Mouse (Mus musculus) midbrain, embryonic 14.5 days (tissue): Measurements from ENCODE around the gene Pex14. TPM values are rescaled to one million over a fixed set of nuclear protein-coding genes. Genes with fewer than 3 reads are reported as not detected.

Experiments used
- ATAC-seq: fragments of 200-750 bp; cut with Nextera tagmentation; 2 replicates; pipeline ENCODE4 v1.8.0; 2017; ENCODE audit warnings: moderate number of reproducible peaks, moderate library complexity; ENCODE audit not compliant: low FRiP score, low TSS enrichment
- DNase-seq: peaks from one replicate; pipeline ENCODE4 v3.0.0-alpha.2; 2015
- H3K27ac ChIP-seq: fragments of 300-500 bp; sonication (generic); replicated peaks from 2 replicates; pipeline ENCODE4 v1.5.1; 2014; ENCODE audit warnings: mild to moderate bottlenecking, low read depth, low read length, moderate library complexity
- H3K27me3 ChIP-seq: fragments of 300-500 bp; sonication (generic); 2 replicates; pipeline ENCODE4 v1.6.1; 2014; ENCODE audit warnings: low read length, control low read depth, mixed read lengths; ENCODE audit not compliant: control insufficient read depth, insufficient read depth
- H3K36me3 ChIP-seq: fragments of 300-500 bp; sonication (generic); 2 replicates; pipeline ENCODE4 v1.6.1; 2014; ENCODE audit warnings: low read length, control low read depth; ENCODE audit not compliant: control insufficient read depth, insufficient read depth
- H3K4me1 ChIP-seq: fragments of 300-500 bp; sonication (generic); 2 replicates; pipeline ENCODE4 v1.6.1; 2014; ENCODE audit warnings: mild to moderate bottlenecking, antibody characterized with exemption, low read length, control low read depth; ENCODE audit not compliant: control insufficient read depth, insufficient read depth
- H3K4me2 ChIP-seq: fragments of 300-500 bp; sonication (generic); 2 replicates; pipeline ENCODE4 v1.6.1; 2014; ENCODE audit warnings: mild to moderate bottlenecking, low read length, moderate library complexity
- H3K4me3 ChIP-seq: fragments of 300-500 bp; sonication (generic); replicated peaks from 2 replicates; pipeline ENCODE4 v1.5.1; 2014; ENCODE audit warnings: low read depth, low read length
- H3K9ac ChIP-seq: fragments of 300-500 bp; sonication (generic); replicated peaks from 2 replicates; pipeline ENCODE4 v1.6.1; 2014; ENCODE audit warnings: mild to moderate bottlenecking, low read length, moderate library complexity
- H3K9me3 ChIP-seq: fragments of 300-500 bp; sonication (generic); 2 replicates; pipeline ENCODE4 v1.6.1; 2016; ENCODE audit warnings: low read length, control low read depth, mixed read lengths; ENCODE audit not compliant: control insufficient read depth
- WGBS: fragments of 180-500 bp; shearing (Covaris S2); extraction: QIAGEN DNeasy Blood & Tissue Kit; methylation state at CpG from one replicate; pipeline ENCODE4 v1.1.7; 2014; 5-methylcytosine and 5-hydroxymethylcytosine counted together
- polyA plus RNA-seq: library from polyadenylated mRNA; unstranded; fragments of >200 nt; fragmentation: Nextera tagmentation; extraction: Ambion mirVana; gene quantifications from 2 replicates; pipeline ENCODE4 v1.2.1, GENCODE M21; 2014

Pex14 gene
- polyA plus RNA-seq, 1 experiment from 2014 or later: 47.3 TPM

DNA sequence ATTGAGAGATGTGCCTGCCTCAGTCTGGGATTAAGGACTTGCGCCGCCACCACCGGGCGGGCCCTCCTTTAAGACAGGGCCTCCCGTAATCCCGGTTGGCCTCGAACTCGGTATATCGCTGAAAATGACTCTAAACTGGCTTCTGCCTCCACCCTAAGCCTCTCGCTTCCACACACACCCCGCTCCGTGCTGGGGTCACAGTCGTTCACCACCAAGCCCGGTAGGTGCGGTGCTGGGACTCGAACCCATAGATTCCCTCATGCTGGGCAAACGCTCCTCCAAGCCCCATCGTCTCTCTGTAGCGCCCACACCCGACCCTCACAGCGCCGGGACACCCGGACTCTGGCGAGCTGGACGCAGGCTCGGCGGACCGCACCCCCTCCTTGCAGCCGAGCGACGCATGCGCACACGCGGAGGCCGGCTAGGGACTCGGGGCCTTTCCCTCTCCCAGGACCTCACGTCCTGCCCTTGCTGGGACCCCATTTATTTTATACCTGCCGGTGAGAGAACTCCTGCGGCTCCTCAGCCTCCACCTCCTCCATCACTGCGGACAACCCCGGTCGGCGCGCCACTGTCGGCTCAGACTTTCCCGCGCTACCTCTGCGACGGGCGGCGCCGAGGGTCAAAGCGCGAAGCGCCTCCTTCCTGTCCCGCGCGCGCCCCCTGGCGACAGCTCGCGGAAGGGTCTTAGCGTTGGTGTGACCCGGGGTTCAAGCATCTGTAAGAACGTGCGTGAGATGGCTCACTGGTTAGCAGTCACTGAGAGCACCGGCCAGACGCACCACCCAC, 37.5 kb upstream of the Pex14 start, which contains the start of gene Cenps:
Cenps (minus strand) TSS at position 648 of the 789 bp plus-strand sequence.
- H3K4me2 ChIP-seq: peak within 1 kb of the TSS; percentile 66
- ATAC-seq (peak; percentile 90), DNase-seq (peak; percentile 97)
- no peaks in the 10 kb centered on the region for H3K9me3 ChIP-seq
- under 1% methylated on average over 68 of the region's 68 CpGs for WGBS
- no peaks in the 10 kb centered on the region for H3K4me1 ChIP-seq
- peak within 1 kb of the TSS; percentile 65 for H3K9ac ChIP-seq
- peak within 1 kb of the TSS; percentile 67 for H3K27ac ChIP-seq
- peak within 1 kb of the TSS; percentile 45 for H3K4me3 ChIP-seq
- H3K27me3 ChIP-seq: no peaks in the 10 kb centered on the region
- H3K36me3 ChIP-seq: no peaks in the 10 kb centered on the region

DNA sequence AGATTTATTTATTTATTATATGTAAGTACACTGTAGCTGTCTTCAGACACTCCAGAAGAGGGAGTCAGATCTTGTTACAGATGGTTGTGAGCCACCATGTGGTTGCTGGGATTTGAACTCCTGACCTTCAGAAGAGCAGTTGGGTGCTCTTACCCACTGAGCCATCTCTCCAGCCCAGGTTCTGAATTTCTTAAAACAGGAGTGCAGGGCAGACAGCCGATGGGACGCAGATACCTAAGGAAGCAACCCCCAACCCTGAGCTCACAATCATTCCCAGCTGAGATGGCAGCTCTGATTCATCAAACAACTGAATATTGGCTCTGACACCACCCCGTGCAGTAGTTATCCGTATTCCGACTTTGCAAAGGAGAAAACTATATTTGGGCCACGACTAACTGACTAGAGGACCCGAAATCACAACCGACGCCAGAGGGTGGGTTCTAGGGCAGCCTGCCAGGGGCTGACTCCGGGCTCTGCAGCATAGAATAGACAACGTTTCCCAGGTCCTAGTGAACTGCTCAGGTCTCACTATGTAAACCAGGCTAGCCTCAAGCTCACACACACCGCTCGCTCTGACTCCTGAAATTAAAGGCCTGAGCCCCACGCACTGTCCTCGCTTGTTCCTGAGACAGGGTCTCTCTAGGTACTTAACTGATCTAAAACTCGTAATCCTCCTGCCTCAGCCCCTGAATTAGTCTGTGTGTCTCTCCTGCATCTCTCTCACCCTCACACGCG, 36.6 kb upstream of the Pex14 start:
- WGBS: 69% methylated on average over 18 of the region's 18 CpGs
- Histone ChIP-seq H3K4me1 (no peaks in the 10 kb centered on the region), H3K36me3 (0 out of 2 replicates have a peak, but pooled peaks cover 3% of the 10 kb centered on the region), H3K9me3 (no peaks in the 10 kb centered on the region), H3K9ac (peak overlapping the region; percentile 65; the same call in 1 of the 2 replicates), H3K27ac (no peak overlapping the region), H3K4me2 (peak overlapping the region; percentile 66), H3K27me3 (no peaks in the 10 kb centered on the region), H3K4me3 (peak overlapping the region; percentile 45)
- ATAC-seq (no peak), DNase-seq (no peak)

DNA sequence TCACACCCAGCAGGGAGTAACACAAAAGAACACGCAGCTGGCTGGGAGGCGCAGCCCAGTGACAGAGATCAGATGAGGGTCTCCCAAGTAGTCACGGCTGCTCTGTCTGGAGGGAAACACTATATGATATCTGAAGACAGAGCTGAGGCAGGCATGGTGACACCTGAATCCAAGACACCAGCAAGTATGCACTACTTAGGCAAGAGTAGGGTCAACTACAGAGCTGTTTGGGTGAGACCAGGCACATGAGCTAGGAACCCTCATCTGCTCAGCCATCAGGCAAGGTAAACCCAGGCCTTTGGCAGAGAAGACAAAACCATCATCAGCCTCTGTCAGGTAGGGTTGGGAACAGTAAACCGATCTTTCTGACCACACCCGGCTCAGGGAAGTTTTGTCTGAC, 33.7 kb upstream of the Pex14 start:
- Histone ChIP-seq H3K36me3 (peaks cover 9% of the 10 kb centered on the region; the same call in 1 of the 2 replicates), H3K27me3 (no peaks in the 10 kb centered on the region), H3K9me3 (no peaks in the 10 kb centered on the region), H3K4me3 (no peak overlapping the region), H3K9ac (no peak overlapping the region), H3K27ac (no peak overlapping the region), H3K4me1 (no peaks in the 10 kb centered on the region), H3K4me2 (no peak overlapping the region)
- ATAC-seq (no peak), DNase-seq (no peak)
- WGBS: 78% methylated on average over 5 of the region's 5 CpGs

DNA sequence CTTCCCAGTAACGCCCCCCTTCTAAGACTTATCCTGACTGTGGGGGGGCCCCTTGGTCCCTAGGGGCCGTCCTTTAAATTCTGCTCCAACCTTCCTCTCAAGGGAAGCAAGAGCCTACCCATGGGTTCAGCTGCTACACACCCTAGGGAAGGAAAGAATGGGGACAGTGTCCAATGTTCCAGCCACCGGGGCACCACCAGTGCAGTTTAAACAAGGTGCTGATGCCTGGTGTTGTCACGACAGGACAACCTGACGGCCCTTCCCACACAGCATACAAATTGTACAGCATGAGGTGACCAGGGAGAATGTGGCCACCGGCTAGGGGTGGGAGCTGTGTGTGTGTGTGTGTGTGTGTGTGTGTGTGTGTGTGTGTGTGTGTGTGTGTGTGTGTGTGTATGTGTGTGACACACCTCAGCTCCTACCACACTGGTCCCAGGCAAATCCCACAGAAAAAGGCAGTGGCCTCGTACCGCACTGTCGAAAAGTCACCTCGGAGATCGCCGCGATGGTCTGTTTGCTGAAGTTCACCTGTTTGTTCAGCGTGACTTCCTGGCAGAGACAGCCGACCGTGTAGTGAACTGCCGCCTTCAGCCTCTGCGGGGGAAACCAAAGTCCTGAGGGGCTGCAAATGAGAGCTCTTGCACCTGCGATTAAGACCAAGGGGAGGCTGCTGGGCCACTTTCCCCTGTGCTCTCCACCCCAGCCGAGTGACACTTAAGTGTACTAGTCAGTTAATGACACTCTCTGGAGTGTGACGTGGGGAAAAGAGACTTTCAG, 32.3 kb upstream of the Pex14 start:
- H3K9me3 ChIP-seq: no peaks in the 10 kb centered on the region
- DNase-seq: no peak
- 90% methylated on average over 21 of the region's 21 CpGs for WGBS
- H3K27me3 ChIP-seq: no peaks in the 10 kb centered on the region
- peaks cover 13% of the 10 kb centered on the region; the same call in 1 of the 2 replicates for H3K36me3 ChIP-seq
- ATAC-seq: no peak
- no peaks in the 10 kb centered on the region for H3K4me1 ChIP-seq
- no peak overlapping the region for H3K27ac ChIP-seq
- no peak overlapping the region for H3K4me3 ChIP-seq
- H3K9ac ChIP-seq: no peak overlapping the region
- H3K4me2 ChIP-seq: no peak overlapping the region

DNA sequence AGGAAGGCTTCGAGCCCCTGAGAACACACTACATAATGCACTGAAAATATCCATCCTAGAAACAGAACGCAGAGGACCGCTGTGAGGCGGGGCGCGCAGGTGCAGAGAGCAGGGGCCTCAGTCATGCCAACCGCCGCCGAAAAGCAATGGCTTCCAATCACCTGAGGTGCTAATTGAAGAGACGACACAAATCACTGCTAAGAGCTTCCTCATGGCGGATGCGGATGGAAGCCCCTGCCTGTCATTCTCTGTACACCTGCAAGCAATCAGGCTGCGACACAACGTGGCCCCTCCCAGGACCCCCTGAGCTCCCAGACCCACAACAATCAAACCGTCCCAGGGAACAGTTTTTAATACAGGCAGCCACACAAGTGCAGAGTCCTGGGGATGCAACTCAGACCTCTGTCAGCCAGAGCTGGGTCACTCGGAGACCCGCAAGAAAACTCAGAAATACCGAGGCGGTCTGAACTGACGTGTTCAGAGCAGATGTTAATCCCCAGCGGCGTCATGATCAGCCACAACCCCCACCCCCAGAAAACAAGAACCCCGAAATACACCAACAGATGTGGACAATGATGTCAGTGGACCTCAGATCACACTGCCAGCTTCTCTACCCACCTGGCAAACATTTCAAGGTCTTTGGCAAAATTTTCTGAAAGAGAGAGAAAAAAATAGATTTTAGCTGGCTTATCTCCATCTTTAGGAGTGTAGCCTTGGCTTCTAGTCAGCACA, 31.5 kb upstream of the Pex14 start:
- H3K9ac ChIP-seq: no peak overlapping the region
- WGBS: 92% methylated on average over 23 of the region's 23 CpGs
- no peaks in the 10 kb centered on the region for H3K9me3 ChIP-seq
- ATAC-seq (no peak), DNase-seq (no peak)
- no peaks in the 10 kb centered on the region for H3K4me1 ChIP-seq
- H3K4me3 ChIP-seq: no peak overlapping the region
- no peaks in the 10 kb centered on the region for H3K27me3 ChIP-seq
- no peak overlapping the region for H3K4me2 ChIP-seq
- peaks cover 15% of the 10 kb centered on the region; the same call in 1 of the 2 replicates for H3K36me3 ChIP-seq
- H3K27ac ChIP-seq: no peak overlapping the region

DNA sequence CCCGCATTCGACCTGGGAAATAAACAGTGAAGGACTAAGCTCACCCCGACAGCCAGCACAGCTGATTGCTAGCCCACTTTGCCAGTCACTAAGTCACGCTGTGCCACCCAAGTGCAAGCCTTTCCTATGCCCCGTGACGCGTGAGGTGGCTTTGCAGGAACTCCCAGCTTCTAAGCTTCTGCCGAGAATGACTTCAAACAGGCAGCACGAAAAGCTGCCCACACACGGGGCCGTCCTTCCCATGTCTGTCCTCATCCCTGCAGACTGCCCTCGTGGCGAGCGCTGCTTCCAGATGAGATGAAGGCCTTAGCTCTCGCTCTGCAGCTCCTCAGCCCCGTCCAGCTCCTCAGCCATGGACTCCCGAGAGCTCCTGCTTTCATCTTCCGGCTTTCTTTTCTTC, 28.8 kb upstream of the Pex14 start:
- no peak overlapping the region for H3K4me2 ChIP-seq
- H3K36me3 ChIP-seq: peaks cover 15% of the 10 kb centered on the region; the same call in 1 of the 2 replicates
- DNase-seq (no peak), ATAC-seq (no peak)
- no peak overlapping the region for H3K9ac ChIP-seq
- no peak overlapping the region for H3K27ac ChIP-seq
- H3K4me3 ChIP-seq: no peak overlapping the region
- no peaks in the 10 kb centered on the region for H3K9me3 ChIP-seq
- H3K27me3 ChIP-seq: no peaks in the 10 kb centered on the region
- 84% methylated on average over 18 of the region's 18 CpGs for WGBS
- H3K4me1 ChIP-seq: no peaks in the 10 kb centered on the region

DNA sequence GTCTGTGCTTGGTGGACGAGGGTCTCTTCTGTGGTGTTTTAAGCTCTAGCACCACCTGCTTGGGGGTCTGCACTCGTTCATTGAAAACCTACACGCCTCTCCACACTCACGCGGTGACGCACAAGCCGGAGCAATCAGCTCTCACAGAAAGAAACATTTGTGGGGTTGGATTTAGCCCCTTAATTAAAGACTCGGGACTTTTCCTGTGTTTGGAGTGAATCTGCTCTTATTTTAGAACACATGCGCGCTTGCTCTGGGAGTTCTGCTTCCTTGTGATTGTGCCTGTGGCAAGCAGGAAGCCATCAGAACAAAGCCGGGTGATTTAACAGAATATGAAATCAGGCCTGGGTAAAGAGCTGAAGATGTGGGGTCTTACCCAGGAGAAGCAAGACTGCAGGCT, 27.0 kb upstream of the Pex14 start, which contains the start of gene Cort:
Cort (minus strand) TSS at position 101 of the 400 bp plus-strand sequence.
- Histone ChIP-seq H3K4me1 (no peaks in the 10 kb centered on the region), H3K9ac (no peak within 1 kb of the TSS), H3K9me3 (no peaks in the 10 kb centered on the region), H3K4me2 (no peak within 1 kb of the TSS), H3K4me3 (no peak within 1 kb of the TSS), H3K36me3 (peaks cover 13% of the 10 kb centered on the region; the same call in 1 of the 2 replicates), H3K27ac (no peak within 1 kb of the TSS), H3K27me3 (no peaks in the 10 kb centered on the region)
- DNase-seq (no peak), ATAC-seq (no peak)
- WGBS: 87% methylated on average over 11 of the region's 11 CpGs

DNA sequence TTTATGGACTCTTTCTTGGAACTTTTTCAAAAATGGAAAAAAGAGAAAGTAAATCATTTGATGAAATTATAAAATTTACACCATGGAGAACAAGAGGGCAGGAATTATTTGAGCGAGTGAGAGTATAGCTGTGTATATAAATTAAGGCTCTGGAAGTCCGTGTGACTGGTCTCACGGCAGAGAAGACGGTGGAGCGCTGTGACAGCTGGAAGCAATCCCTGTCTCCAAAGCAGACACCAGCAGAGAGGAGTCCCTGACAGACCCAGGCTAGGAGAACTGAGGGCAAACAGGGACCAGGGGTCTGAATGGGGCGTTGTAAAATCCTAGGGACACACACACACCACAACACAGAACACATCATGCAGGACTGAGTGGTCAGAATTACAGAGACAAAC, 26.4 kb upstream of the Pex14 start:
- 82% methylated on average over 6 of the region's 6 CpGs for WGBS
- no peaks in the 10 kb centered on the region for H3K9me3 ChIP-seq
- no peak for ATAC-seq

More for the DNA sequence above, 26.4 kb upstream of the Pex14 start:
- no peak overlapping the region for H3K4me3 ChIP-seq
- DNase-seq: no peak
- no peaks in the 10 kb centered on the region for H3K4me1 ChIP-seq
- H3K27me3 ChIP-seq: no peaks in the 10 kb centered on the region
- H3K9ac ChIP-seq: no peak overlapping the region
- no peak overlapping the region for H3K4me2 ChIP-seq
- peaks cover 11% of the 10 kb centered on the region; the same call in 1 of the 2 replicates for H3K36me3 ChIP-seq
- no peak overlapping the region for H3K27ac ChIP-seq
